Mouse (Mus musculus): Measurements from ENCODE around the gene Gm29866. TPM values are rescaled to one million over a fixed set of nuclear protein-coding genes. Genes with fewer than 3 reads are reported as not detected.
"Not testable (repeated sequence)": the region's sequence is repeated elsewhere in the genome, so short reads cannot be mapped to it uniquely, and the experiment has no call there.

The Gm29866 gene
- polyA plus RNA-seq (2015; fragmentation: Nextera tagmentation; extraction: Ambion mirVana) = not detected in 2 replicates

DNA sequence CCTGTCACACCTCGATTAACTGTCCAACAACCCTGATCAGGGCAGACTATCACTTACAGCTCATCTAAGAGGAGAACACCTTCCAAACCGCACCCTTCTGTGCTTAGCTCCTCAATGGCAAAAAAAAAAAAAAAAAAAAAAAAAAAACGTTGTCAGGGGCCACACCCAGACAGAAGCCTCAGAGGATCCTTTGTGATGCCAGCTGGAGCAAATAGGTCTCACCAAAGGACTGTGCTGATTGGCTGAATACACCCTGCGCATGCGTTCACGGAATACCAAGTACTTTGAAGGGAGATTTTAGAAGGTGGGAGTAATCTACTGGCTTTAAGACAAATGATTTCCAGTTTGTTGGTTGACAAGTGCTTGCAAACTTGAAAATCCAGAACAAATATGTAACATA, at the start of gene Gm29866:
Gene Gm29866 (minus strand): TSS at position 101 of the 400 bp plus-strand sequence.
- not testable (repeated sequence) for H3K27ac ChIP-seq (replicated peaks); H3K27me3 ChIP-seq (replicated peaks); ATAC-seq (ENCODE audit: extremely low read depth, insufficient number of reproducible peaks, low FRiP score, low TSS enrichment); H3K4me3 ChIP-seq; H3K36me3 ChIP-seq; H3K4me2 ChIP-seq; H3K9me3 ChIP-seq; H3K9ac ChIP-seq; H3K4me1 ChIP-seq
- WGBS = no CpG with 5 or more reads among the region's 6 CpGs

Other genes with a start within 250 kb of the Gm29866 start
- gene Gm20909, start 170.9 kb upstream of the Gm29866 start, polyA plus RNA-seq (2015; fragmentation: Nextera tagmentation; extraction: Ambion mirVana) = not detected in 2 replicates
- not detected in 2 replicates for gene Gm20865, start 247.9 kb upstream of the Gm29866 start, polyA plus RNA-seq (2015; fragmentation: Nextera tagmentation; extraction: Ambion mirVana)

All from heart, embryonic 13.5 days (tissue).